Mouse (Mus musculus): ENCODE measurements around the gene Osbpl8.
"Not testable (repeated sequence)": the region's sequence is repeated elsewhere in the genome, so short reads cannot be mapped to it uniquely, and the experiment has no call there.

The Osbpl8 gene

DNA sequence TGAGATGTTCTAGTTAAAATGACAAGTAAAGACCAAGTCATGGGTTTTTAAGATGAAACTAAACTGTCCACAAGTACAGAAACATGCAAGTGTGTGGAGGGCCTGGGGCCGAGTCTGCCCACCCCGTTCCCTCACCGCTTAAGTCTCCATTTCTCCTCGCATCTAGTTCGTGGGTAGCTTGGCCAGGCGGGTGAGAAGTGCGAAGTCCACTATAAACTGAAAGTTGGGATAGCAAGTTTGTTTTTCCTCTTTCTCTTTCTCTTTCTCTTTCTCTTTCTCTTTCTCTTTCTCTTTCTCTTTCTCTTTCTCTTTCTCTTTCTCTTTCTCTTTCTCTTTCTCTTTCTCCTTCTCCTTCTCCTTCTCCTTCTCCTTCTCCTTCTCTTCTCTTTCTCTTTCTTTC is 67.7 kb downstream of the Osbpl8 start:
- not testable (repeated sequence) for ATAC-seq (ENCODE audit: insufficient number of reproducible peaks, low FRiP score, low TSS enrichment)

DNA sequence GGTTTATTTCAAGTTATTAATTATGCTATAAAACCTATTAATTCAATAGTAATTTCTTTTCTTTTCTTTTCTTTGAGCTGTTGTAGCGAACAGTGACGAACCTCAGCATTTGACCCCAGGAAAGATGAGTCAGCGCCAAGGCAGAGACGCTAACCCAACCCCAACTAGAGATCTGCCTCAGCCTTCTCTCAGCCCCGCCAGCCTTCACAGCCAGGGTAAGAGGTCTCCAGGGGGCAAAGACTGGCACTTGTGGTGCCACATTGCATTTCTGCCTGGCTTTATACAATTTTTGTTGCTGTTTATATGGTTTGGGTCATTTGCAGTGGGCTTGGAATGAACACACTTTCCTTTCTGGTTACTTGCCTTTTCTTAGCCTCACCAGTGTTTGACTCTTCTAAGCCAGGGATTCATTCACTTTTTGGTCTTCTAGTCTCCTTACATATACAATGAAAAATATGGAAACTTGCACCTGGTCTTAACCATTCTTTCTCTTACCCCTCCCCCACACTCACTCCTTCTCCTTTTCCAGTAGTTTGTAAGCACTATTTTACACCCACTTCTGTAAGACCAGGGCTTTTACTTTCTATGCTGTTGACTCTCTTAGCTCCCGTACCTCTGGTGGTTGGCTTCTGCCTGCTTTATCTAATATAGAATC is 69.1 kb downstream of the Osbpl8 start:
- ATAC-seq (ENCODE audit: insufficient number of reproducible peaks, low FRiP score, low TSS enrichment), result no peak

DNA sequence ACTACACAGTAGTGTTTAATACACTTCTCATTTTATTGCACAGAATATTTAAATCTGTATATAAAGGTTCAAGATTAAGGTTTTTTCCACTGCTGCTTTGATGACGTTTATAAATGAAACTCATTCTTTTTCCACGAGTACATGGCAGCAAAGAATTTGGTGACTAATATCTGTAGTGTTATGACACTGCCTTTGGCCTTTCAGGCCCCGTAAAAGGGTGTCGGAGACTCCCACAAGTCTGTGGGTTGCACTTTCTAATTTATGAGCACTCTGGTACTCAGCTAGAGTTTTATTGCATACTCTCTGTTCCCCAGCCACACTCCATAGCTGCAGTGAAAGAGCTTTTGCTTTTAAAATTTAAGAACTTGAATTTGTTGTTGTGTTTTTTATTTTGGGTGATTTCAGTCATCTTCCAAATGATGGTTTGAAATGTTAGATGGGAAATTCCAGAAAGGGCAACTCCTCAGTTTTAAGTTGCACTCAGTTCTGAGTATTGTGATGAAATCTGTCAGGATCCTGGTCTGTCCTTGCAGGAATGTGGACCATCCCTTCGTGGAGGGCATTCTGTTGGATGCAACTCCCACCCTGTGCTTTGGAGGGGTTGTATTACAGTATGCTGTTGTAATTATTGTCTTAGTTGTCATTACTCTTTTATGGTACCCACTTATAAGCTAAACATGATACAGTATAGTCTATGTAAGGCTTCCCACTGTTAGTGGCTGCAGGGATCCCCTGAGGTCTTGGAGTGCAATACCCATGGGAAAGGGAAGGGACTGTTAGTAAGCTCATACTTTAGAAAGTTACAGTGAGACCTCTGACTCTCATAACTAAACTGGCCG is 70.1 kb downstream of the Osbpl8 start:
- ATAC-seq (ENCODE audit: insufficient number of reproducible peaks, low FRiP score, low TSS enrichment), result no peak

DNA sequence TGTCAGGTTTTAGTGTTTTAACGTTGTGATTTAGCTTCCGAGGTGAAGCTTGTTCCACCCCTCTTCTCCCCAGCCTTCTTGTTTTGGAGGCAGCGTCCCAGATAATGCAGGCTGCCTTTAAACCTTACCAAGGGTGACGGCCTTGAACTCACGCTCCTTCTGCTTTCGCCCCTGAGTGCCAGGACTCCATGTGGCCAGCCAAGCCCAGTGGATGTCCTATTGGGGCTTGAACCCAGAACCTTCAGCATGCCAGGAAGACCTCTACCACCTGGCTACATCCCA is 70.7 kb downstream of the Osbpl8 start:
- ATAC-seq (ENCODE audit: insufficient number of reproducible peaks, low FRiP score, low TSS enrichment), result no peak

DNA sequence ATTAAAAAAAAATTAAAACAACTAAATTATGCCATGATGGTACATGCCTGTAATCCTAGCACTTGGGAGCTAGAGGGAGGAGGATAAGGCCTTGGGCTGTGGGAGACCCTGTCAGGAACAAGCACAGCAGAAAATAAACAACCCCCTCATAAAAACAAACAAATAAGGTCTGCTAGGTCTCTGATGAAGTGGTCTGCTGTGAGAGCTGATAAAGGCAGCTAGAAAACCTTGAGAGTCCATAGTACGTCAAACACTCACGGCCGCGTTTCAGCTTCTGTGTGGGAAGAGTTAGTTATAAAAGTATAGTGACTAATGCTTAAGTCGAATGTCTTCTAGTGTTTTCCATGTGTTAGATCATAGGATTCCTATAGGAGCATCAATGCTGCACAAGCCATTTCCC is 72.9 kb downstream of the Osbpl8 start:
- ATAC-seq (ENCODE audit: insufficient number of reproducible peaks, low FRiP score, low TSS enrichment), result no peak

DNA sequence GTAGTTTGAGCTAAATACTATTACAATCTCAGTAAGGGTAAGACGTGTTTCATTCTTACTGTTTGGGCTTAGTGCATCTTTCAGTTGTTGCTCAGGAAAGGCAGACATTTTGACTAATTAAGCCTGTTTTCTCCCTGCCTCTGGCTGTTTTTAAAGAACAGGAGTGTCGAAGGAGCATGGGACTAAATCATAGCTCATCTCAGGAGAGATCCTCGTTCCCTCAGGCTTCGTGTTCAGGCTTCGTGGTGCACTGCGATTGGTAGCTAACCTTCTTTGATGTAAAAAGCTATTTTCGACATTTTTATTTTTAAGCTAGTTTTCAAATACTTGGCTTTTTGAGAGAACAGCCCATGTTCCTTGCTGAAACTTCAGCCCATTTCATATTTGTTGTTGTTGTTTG is 78.1 kb downstream of the Osbpl8 start:
- no peak for ATAC-seq (ENCODE audit: insufficient number of reproducible peaks, low FRiP score, low TSS enrichment)

DNA sequence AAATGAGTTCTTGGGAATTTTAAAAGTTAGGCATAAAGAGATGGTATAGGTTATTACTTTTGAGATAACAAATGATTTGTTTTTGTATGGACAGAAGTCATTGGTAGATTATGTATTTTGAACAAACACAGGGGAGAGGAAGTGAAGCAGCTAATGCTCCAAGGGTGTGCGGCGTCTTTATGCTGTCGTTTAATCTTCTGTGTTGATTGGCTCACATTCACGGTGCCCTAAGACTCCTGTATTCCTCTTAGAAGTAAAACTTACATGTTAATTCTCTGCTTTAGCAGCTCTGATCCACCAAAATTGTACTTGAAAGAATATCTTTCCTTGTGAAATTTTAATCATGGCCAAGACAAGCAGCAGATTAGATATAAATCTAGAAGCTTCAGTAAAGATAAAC is 83.1 kb downstream of the Osbpl8 start:
- no peak for ATAC-seq (ENCODE audit: insufficient number of reproducible peaks, low FRiP score, low TSS enrichment)

DNA sequence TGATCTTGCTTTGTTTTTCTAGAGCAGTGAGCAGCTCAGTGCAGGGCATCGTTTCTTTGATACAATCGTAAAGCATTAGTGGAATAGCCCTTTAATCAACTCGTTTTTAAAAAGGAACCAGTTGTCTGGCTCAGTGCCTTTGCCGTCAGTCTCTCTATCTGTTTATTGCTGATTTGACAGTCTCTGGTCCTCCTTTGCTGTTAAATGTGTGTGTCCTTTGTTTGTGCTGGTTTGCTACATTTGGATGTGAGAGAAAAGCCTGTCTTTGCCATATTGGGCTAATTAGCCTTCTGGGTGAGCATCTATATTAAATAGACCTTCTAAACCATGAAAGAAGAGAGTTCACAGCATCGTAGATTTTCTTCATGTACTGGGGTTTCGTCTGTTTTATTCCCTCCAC is 83.6 kb downstream of the Osbpl8 start:
- no peak for ATAC-seq (ENCODE audit: insufficient number of reproducible peaks, low FRiP score, low TSS enrichment)

DNA sequence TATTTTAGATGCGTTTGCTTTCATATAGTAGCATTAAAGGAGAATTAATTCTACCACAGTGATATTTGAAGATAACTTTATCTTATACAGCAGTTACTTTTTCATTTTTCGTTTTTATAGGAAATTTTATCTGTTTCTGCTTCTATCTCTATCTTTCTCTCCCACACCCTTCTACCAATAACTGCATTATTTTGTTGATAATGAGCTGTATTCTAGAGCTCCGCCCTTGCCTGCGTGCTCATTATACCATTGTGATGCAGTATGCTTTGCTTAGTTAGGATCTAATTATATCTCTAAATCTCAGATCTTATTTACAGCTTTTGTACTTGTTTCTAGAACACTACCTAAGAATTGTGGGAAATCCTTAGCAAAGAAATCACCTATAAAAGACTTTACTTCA is 85.6 kb downstream of the Osbpl8 start:
- ATAC-seq (ENCODE audit: insufficient number of reproducible peaks, low FRiP score, low TSS enrichment), result no peak

DNA sequence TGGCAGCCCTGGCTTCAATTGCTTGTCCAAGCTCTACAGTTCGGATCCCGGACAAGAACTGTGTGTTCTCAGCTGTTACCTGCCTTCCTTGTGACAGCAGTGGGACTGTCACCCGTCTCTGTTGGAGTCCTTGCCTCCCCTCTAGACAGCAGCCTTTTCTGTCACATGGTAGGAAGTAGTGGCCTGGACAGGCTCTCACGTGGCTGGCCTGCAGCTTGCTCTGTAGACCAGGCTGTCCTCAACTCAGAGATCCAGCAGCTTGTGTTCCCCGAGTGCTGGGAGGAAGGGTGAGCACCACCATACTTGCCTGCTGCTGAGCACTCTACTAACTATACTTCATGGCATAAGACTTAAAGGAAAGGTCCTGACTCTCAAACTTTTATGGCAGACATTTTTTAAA is 87.1 kb downstream of the Osbpl8 start:
- ATAC-seq (ENCODE audit: insufficient number of reproducible peaks, low FRiP score, low TSS enrichment), result 0 out of 2 replicates have a peak, but pooled peaks have one; percentile 43

DNA sequence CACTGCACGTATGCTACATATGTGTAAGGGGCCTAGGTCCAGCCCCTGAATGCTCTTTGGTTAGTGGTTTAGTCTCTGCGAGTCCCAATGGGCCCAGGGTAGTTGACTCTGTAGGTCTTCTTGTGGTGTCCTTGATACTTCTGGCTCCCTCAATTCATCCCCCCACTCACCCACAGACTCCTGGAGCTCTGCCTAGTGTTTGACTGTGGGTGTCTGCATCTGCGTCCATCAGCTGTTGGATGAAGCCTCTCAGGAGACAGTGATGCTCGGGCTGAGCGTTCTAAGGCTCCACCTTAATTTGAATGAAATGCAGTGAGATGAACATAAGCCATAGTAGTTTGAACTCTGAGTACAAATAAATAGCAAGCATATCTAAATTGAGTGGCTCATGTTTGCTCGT is 90.7 kb downstream of the Osbpl8 start:
- no peak for ATAC-seq (ENCODE audit: insufficient number of reproducible peaks, low FRiP score, low TSS enrichment)

DNA sequence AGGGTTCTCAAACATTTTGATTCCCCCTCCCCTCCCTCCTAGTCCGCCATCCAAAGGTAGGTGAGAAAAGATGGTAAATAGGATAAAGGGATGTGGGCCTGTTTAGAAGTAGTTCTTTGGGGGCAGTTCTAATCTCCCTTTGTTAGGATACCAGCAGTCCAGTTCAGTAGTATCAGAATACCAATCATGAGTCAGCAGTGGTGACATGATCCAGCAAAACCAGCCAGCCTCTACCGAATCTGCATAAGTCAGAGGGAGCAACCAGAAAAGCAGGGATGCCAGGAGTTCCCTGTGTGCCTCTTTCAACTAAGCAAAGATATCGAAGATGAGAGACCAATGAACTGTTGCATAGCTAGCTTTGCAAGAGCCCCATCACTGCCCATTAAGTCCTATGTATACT is 91.6 kb downstream of the Osbpl8 start:
- no peak for ATAC-seq (ENCODE audit: insufficient number of reproducible peaks, low FRiP score, low TSS enrichment)

DNA sequence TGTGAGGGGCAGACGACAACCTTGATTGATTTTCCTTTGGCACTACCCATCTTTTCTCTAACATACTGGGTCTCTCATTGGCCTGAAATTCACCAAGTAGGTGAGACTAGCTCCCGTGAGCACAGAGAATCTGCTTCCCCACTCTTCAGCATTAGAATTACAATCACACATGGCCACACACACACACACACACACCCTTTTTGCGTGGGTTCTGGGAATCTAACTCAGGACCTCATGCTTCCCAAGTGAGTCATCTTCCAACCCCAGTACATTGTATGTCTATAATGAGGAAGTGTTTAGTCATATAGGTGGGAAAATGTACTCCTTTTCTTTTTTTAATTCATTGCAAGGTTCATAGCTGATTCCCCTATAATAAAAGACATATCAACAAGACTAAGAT is 92.8 kb downstream of the Osbpl8 start:
- ATAC-seq (ENCODE audit: insufficient number of reproducible peaks, low FRiP score, low TSS enrichment), result no peak

DNA sequence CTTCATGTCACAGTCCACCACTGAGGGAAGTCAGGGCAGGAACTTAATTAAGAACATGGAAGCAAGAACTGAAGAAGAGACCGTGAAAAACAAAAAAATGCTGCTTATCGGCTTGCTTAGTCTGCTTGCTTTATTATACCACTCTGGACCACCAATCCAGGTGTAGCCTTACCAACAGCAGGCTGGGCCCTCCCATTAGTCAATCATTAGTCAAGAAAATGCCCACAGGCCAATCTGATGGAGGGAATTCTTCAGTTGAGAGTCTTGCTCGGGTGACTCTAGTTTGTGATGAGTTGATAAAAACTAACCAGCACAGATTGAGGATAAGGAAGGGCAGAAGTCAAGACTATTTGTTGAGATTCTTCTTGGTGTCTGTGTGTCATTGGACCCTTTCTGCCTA is 93.7 kb downstream of the Osbpl8 start:
- no peak for ATAC-seq (ENCODE audit: insufficient number of reproducible peaks, low FRiP score, low TSS enrichment)

DNA sequence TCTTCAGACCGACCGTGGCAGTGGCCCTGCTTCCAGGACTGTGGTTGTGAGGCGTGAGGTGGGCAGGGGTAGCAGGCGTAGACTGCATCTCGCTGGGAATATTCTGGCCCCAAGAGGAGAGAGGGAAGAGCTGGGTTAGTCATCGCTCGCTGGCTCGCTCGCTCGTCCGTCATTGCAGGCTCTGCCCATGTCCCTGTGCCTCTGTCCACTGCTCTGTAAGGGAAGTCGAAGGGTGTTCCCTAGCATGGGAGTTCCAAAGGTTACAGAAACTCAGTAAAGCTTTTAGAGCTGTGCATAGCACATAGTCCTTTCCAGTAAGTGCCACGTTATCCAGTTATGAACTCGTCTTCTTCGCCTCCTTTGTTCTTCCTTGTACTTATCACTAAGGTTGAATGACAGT is 107.1 kb downstream of the Osbpl8 start:
- no peak for ATAC-seq (ENCODE audit: insufficient number of reproducible peaks, low FRiP score, low TSS enrichment)

DNA sequence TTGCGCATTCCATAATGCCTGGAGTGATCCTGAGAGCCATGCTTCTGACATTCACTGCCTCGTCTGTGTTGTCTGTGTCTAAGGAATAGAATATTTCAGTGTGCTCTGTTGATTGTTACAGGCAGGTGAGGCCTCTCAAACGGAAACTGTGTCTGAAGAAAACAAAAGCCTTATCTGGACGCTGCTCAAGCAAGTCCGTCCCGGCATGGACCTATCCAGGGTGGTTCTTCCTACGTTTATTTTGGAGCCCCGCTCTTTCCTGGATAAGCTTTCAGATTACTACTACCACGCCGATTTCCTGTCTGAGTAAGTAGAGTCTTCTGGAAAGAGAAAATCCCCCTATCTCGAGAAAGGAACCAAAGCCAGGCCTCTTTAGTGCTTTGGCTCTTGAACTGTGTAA is 108.4 kb downstream of the Osbpl8 start:
- no peak for ATAC-seq (ENCODE audit: insufficient number of reproducible peaks, low FRiP score, low TSS enrichment)

DNA sequence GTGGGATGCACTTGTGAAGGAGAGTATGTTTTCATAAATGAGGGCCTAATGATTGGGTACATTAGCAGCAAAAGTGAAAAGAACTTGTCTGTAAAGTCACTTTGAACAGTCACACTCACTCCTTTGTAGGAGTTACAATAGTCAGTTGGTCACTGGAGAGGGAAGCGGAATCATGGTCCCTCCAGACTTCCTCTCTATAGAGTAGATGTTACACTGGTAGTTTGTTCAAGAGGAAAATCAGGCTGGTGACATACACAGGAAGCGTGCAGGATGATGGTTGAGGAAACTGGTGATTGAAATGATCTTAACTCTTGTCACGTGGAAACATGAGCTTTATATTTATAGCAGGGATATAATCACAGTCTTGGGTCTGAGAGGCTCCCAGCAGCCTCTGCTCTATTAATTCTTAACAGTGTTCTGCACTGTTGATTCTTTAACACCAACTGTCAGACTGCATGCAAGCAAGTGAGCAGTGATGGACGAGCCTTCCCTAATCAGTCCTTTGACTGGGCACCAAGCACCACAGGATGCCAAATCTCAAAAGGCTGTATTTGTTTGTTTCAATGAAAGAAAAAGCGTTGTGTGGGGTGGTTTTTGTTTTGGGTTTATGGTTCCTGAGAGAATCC is 109.0 kb downstream of the Osbpl8 start:
- ATAC-seq (ENCODE audit: insufficient number of reproducible peaks, low FRiP score, low TSS enrichment), result no peak

DNA sequence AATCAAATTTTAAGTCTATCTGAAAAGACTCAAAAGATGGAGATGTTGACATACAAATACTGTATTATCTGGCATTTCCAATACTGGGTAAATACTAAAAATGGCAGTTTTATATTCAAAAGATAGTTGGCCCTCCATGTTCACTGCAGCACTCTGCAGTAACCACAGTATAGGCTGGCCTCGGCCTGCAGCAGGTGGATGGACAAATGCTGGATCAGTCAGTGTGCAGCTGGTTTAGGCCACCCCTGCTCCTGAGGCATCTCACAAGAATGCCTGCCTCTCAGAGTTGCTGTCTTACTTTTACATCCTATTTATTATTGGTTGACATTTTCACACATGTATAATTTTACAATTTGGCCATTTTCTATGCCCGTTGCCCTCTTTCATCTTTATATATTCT is 111.3 kb downstream of the Osbpl8 start:
- no peak for ATAC-seq (ENCODE audit: insufficient number of reproducible peaks, low FRiP score, low TSS enrichment)

DNA sequence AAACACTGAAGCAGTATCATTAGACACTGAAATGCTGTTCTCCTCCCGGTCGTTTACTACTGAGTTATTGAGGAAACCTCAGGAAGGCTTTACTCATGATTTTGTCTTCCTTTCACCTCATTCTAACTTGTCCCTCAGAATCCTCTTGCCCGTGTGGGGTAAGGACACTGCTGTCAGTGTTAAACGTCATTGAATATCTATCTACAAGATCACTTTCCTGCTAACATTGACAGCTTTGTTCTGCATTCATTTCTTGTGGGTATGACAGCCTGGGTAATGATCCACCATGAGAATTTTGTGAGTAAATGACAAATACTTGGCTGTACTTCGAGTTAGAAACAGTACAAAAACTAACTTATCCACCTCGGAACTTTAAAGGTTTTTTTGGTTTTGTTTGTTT is 133.1 kb downstream of the Osbpl8 start:
- ATAC-seq (ENCODE audit: insufficient number of reproducible peaks, low FRiP score, low TSS enrichment), result no peak

DNA sequence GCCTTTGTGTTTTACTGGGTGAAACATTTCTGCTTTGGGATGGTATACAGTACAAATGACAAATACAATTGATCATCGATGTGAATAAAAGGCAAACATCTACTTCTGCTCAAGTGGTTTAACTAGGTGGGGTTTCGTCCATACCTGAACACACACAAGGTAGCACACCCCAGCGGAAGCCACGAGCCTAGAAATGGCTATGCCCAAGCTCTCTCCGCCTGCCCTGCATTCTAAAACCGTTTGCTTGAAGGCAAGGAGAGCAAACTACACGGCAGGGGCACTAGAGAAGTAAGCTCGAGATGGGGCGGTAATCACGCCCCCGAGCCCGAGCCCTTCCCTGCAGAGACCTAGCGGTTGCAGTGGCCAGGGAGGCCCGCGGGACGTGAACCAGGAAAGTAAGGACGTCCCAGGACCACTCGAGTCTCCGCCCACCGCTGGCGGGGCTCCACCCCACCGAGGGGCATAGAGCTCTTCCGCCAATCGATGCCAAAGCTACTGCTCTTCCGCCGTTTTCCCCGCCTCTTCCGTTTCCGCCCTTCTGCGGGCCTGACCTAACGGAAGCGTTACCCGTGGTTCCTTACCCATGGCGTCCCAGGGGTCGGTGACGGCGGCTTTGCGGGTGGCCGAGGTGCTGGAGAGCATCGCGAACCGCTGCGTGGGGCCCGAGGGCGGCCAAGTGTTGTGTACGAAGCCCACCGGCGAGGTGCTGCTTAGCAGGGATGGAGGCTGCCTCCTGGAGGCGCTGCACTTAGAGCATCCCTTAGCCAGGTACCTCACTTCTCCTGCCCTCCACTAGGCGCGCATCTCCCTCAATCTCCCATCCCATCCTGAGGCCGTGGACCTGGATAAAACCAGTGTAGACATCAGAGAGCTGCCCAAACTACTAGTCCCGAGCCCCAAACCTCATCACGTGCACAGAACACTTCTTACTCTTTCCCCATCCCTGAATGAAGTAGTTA is 133.9 kb downstream of the Osbpl8 start, which contains the start of gene Bbs10:
TSS of gene Bbs10 (plus strand) at position 540 of the 959 bp plus-strand sequence.
- peak; percentile 98 for ATAC-seq (ENCODE audit: insufficient number of reproducible peaks, low FRiP score, low TSS enrichment)

DNA sequence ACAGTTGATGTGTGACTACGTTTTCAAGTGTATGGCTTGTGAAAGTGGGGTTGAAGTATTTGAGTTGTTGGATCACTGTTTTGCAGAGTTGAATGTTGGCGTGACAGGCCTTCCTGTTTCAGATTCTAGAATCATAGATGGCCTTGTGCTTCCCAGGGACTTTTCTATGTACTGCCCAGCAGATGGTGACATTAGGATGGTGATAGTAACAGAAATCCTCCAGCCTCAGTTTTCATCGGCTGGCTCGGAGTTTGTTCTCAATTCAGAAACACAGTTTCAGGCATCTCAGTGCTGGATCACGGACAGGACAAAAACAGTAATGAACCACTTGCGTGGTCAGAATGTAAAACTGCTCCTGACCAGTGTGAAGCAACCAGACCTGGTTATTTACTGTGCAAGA is 135.0 kb downstream of the Osbpl8 start:
- ATAC-seq (ENCODE audit: insufficient number of reproducible peaks, low FRiP score, low TSS enrichment), result no peak

Measured in cerebellum, adult (tissue).